Mouse (Mus musculus): ENCODE measurements around the gene Fcgr2b.

GRCm38 (mm10) chr1:170972494-170972893, 3.9 kb downstream of the Fcgr2b start:
- TF ChIP-seq CTCF (IDR thresholded peaks at IDR 0.05 in 2 of 3, conservative IDR thresholded peaks at IDR 0.05 in 1 of 3; ENCODE audit: control insufficient read depth in 1 of 3, insufficient read depth in 1 of 3, low read depth in 2 of 3, low read length in 3 of 3, poor library complexity in 1 of 3, severe bottlenecking in 1 of 3) (no peak), NRF1 (IDR thresholded peaks at IDR 0.05; ENCODE audit: insufficient read depth, low read depth, low read length, poor library complexity, severe bottlenecking) (no peak)

All from MEL (cell line).